Mouse (Mus musculus) heart, embryonic 14.5 days (tissue): ENCODE data around the gene Fam90a1a. TPM values are rescaled to one million over a fixed set of nuclear protein-coding genes. Genes with fewer than 3 reads are reported as not detected.
"Not testable (repeated sequence)": the region's sequence is repeated elsewhere in the genome, so short reads cannot be mapped to it uniquely, and the experiment has no call there.

Experiments
- ATAC-seq: fragments of 200-750 bp; cut with Nextera tagmentation; 2 replicates; pipeline ENCODE4 v1.8.0; 2017; ENCODE audit warnings: low read depth, moderate TSS enrichment; ENCODE audit not compliant: insufficient number of reproducible peaks, insufficient read depth, low FRiP score
- H3K27ac ChIP-seq, 2 experiments: fragments of 200-500 bp in 1 of 2; fragments of 300-500 bp in 1 of 2; sonication (generic) in 1 of 2; replicated peaks in 1 of 2; 2 replicates each; pipeline ENCODE4 v1.5.1; 2012 to 2014; ENCODE audit warnings: low read depth in 2 of 2, low read length in 2 of 2, control low read depth in 1 of 2, mild to moderate bottlenecking in 1 of 2, mixed read lengths in 1 of 2; ENCODE audit not compliant: control insufficient read depth in 1 of 2, insufficient read depth in 1 of 2
- H3K27me3 ChIP-seq: fragments of 300-500 bp; sonication (generic); 2 replicates; pipeline ENCODE4 v1.6.1; 2014; ENCODE audit warnings: mild to moderate bottlenecking, low read length, control low read depth; ENCODE audit not compliant: control insufficient read depth, insufficient read depth
- H3K36me3 ChIP-seq: fragments of 300-500 bp; sonication (generic); 2 replicates; pipeline ENCODE4 v1.6.1; 2014; ENCODE audit warnings: mild to moderate bottlenecking, control low read depth, low read length, mixed read lengths; ENCODE audit not compliant: control insufficient read depth, insufficient read depth
- H3K4me1 ChIP-seq, 2 experiments: fragments of 200-500 bp in 1 of 2; fragments of 300-500 bp in 1 of 2; sonication (generic) in 1 of 2; 2 replicates each; pipeline ENCODE4 v1.6.1; 2012 to 2014; ENCODE audit warnings: low read length in 2 of 2, control low read depth in 1 of 2, mixed read lengths in 1 of 2; ENCODE audit not compliant: control insufficient read depth in 2 of 2, insufficient read depth in 2 of 2
- H3K4me2 ChIP-seq: fragments of 300-500 bp; sonication (generic); 2 replicates; pipeline ENCODE4 v1.6.1; 2014; ENCODE audit warnings: mild to moderate bottlenecking, low read length
- H3K4me3 ChIP-seq, 2 experiments: fragments of 200-500 bp in 1 of 2; fragments of 300-500 bp in 1 of 2; sonication (generic) in 1 of 2; 2 replicates each; pipeline ENCODE4 v1.5.1; 2012 to 2014; ENCODE audit warnings: low read length in 2 of 2, mild to moderate bottlenecking in 2 of 2, control low read depth in 1 of 2, low read depth in 1 of 2, moderate library complexity in 1 of 2; ENCODE audit not compliant: control insufficient read depth in 1 of 2, insufficient read depth in 1 of 2
- H3K9ac ChIP-seq: fragments of 300-500 bp; sonication (generic); 2 replicates; pipeline ENCODE4 v1.6.1; 2014; ENCODE audit warnings: mild to moderate bottlenecking, low read length
- H3K9me3 ChIP-seq: fragments of 300-500 bp; sonication (generic); 2 replicates; pipeline ENCODE4 v1.6.1; 2016; ENCODE audit warnings: low read length, control low read depth; ENCODE audit not compliant: control insufficient read depth
- WGBS: fragments of 180-500 bp; shearing (Covaris S2); extraction: QIAGEN DNeasy Blood & Tissue Kit; methylation state at CpG from one replicate; pipeline ENCODE4 v1.1.7; 2014; 5-methylcytosine and 5-hydroxymethylcytosine counted together
- polyA plus RNA-seq: library from polyadenylated mRNA; unstranded; fragments of >200 nt; fragmentation: Nextera tagmentation; extraction: Ambion mirVana; gene quantifications from 2 replicates; pipeline ENCODE4 v1.2.1, GENCODE M21; 2014

The Fam90a1a gene
- not detected in 2 replicates for polyA plus RNA-seq

DNA sequence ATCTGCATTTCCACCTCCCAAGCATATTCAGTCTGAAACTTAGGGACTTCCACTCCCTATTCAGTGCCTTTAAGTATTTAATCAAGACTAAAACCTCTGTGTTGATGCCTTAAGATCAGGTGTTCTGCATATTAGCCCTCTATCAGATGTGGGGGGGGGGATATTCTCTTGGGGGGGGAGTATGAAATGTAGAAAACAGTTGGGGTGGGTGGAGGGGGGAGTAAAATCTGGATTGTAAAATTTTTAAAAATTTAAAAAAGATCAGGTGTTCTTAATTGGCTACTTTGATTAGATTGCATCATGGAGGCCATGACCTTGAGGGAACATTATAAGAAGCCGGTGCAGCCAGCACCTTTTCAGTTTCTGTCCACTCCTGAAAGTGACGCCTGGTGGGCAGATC is at the start of gene Fam90a1a:
Gene Fam90a1a, plus strand, starts transcription at position 301 of the 400 bp plus-strand sequence.
- no peaks in the 10 kb centered on the region for H3K27me3 ChIP-seq
- H3K9ac ChIP-seq = no peak within 1 kb of the TSS
- H3K4me2 ChIP-seq = no peak within 1 kb of the TSS
- no peaks in the 10 kb centered on the region for H3K36me3 ChIP-seq
- WGBS = 85% methylated on average over 2 of the region's 2 CpGs
- peaks cover 0 to 2% of the 10 kb centered on the region in 2 experiments; a peak in 1 of 4 replicates for H3K4me1 ChIP-seq
- ATAC-seq = no peak
- H3K27ac ChIP-seq = no peak within 1 kb of the TSS
- no peak within 1 kb of the TSS for H3K4me3 ChIP-seq
- no peaks in the 10 kb centered on the region for H3K9me3 ChIP-seq

DNA sequence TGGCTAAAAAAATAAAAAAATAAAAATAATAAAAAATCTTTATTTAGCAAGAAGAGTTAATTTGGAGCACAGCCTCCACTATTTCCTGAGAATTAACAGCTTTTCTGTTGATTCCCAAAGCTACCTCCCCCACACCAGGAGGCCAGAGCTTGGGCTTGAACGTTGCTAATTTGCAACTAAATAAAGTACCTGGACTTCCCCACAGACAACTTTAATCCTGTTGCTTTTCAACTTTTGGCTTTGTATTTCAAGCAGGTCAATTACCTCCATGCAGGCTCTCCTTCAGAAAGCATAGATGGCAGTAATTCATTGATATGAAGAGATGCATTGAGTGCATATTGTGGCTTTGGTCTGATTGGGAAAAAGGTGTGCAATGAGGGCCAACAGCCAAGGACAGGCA is 46.6 kb upstream of the Fam90a1a start:
- Histone ChIP-seq H3K4me2 (no peak overlapping the region), H3K27me3 (no peaks in the 10 kb centered on the region), H3K9ac (no peak overlapping the region), H3K4me1 (no peaks in the 10 kb centered on the region), H3K36me3 (no peaks in the 10 kb centered on the region), H3K27ac (no peak overlapping the region), H3K4me3 (no peak overlapping the region), H3K9me3 (no peaks in the 10 kb centered on the region)
- no peak for ATAC-seq
- WGBS = 17% methylated on average over 1 of the region's 1 CpGs

DNA sequence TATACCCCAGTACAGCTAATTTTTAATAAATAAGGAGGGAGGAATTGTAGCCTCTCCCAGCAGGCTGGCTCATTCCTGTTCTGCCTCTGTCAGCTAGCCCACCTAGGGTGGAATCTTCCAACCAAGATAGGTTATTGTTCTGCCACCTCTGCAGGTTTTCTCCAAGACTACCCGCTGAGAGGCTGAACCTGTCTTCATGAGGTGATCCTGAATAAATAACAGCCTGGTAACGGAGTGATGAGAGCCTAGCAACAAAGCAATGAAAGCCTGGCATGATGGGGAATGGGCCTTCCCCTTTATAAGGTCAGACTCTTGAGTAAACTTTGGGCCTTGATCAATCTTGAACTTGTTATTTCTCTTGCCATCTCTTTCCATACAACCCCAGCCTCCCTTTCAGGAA is 46.0 kb upstream of the Fam90a1a start:
- WGBS = 37% methylated on average over 2 of the region's 2 CpGs
- H3K4me1 ChIP-seq = no peaks in the 10 kb centered on the region
- no peaks in the 10 kb centered on the region for H3K27me3 ChIP-seq
- no peaks in the 10 kb centered on the region for H3K9me3 ChIP-seq
- H3K36me3 ChIP-seq = no peaks in the 10 kb centered on the region
- no peak overlapping the region for H3K9ac ChIP-seq
- H3K4me2 ChIP-seq = no peak overlapping the region
- H3K27ac ChIP-seq = no peak overlapping the region
- H3K4me3 ChIP-seq = no peak overlapping the region
- ATAC-seq = no peak

DNA sequence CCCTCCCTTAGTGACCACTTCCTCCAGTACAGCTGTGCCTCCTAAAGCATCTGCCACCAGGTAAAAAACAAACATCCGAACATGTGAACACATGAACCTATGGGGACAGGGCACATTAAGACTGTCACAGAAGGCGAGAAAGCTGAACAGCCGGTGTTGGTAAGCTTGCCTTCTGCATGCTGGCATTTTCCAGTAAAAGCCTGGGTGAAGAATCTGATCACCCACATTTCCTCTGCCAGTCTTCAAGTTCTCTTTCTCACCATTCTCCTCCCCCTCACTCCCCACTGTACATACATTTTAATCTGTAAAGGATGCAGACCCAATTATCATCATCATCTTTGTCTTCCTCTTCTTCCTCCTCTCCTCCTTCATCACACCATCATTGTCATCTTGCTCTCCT is 42.9 kb upstream of the Fam90a1a start:
- Histone ChIP-seq H3K27ac (no peak overlapping the region), H3K4me2 (no peak overlapping the region), H3K36me3 (no peaks in the 10 kb centered on the region), H3K4me3 (no peak overlapping the region), H3K27me3 (no peaks in the 10 kb centered on the region), H3K9ac (no peak overlapping the region), H3K9me3 (no peaks in the 10 kb centered on the region), H3K4me1 (no peaks in the 10 kb centered on the region)
- WGBS = 73% methylated on average over 3 of the region's 3 CpGs
- no peak for ATAC-seq

DNA sequence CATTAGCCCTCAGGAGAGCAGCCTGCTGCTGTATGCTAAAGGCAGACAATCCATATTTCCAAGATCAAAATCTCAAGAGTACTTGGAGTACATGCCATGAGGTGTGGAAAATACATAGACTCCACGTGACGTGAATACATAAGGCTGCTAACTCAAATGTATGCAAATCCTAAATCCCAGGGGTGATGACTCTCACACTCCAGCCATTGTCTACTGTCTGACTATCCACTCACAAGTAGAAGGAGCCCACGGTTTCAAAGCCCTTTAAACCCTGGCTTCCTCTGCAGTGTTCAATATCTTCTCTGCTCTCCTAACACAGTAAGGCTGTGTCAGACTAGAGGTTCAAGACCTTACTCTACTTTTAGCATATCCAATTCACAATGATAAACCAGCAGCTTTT is 27.8 kb upstream of the Fam90a1a start:
- not testable (repeated sequence) for H3K36me3 ChIP-seq, ATAC-seq, H3K4me2 ChIP-seq, H3K4me1 ChIP-seq, H3K9me3 ChIP-seq, H3K4me3 ChIP-seq, H3K9ac ChIP-seq, H3K27ac ChIP-seq, H3K27me3 ChIP-seq
- WGBS = 74% methylated on average over 3 of the region's 3 CpGs

DNA sequence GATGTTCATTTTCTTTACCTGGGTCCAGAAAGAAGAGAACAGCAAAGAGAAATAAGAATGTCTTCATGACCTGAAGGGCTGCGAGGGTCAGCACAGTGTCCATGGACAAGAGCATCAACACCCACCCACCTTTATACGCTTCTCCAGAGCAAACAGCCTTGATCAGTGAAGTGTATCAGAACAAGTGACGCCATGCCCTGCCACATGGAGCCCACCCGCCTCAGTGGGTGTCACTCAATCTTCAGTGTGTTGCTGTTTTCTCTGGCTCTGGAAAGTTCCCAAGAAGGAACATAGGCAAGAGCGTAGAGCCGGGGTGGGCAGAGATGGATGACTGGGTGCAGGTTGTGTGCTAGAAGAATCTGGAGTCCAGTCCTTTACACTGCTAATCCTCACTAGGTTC is 25.9 kb upstream of the Fam90a1a start, which contains the start of gene Defb15:
Gene Defb15, minus strand, starts transcription at position 101 of the 400 bp plus-strand sequence.
- Histone ChIP-seq H3K9me3 (no peaks in the 10 kb centered on the region), H3K27me3 (no peaks in the 10 kb centered on the region), H3K4me2 (no peak within 1 kb of the TSS), H3K4me1 (no peaks in the 10 kb centered on the region), H3K36me3 (no peaks in the 10 kb centered on the region), H3K9ac (no peak within 1 kb of the TSS), H3K27ac (no peak within 1 kb of the TSS), H3K4me3 (no peak within 1 kb of the TSS)
- ATAC-seq = no peak
- 85% methylated on average over 6 of the region's 6 CpGs for WGBS

DNA sequence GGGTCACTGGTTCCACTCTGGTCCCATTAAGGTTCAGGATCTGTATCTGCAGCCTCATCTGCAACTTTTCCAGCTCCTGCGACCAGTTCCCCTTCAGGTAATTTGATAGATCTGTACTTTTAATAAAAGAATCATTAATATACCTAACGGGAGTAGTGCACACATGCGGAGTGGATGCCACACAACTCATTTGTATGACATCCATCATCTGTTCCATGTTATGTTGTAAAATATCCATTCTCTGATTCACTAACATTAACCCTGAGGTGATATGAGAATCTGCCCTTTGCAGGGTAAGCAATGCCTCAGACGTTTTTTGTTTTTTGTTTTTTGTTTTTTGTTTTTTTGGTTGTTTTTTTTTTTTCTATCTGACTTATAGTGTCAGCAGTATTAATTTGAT is 20.5 kb upstream of the Fam90a1a start, which contains the start of gene Defb35:
Gene Defb35, plus strand, starts transcription at position 301 of the 400 bp plus-strand sequence.
- not testable (repeated sequence) for ATAC-seq, H3K9ac ChIP-seq, H3K36me3 ChIP-seq, H3K27ac ChIP-seq, H3K4me3 ChIP-seq, H3K27me3 ChIP-seq, H3K4me1 ChIP-seq, H3K4me2 ChIP-seq, H3K9me3 ChIP-seq
- WGBS = 79% methylated on average over 4 of the region's 4 CpGs

DNA sequence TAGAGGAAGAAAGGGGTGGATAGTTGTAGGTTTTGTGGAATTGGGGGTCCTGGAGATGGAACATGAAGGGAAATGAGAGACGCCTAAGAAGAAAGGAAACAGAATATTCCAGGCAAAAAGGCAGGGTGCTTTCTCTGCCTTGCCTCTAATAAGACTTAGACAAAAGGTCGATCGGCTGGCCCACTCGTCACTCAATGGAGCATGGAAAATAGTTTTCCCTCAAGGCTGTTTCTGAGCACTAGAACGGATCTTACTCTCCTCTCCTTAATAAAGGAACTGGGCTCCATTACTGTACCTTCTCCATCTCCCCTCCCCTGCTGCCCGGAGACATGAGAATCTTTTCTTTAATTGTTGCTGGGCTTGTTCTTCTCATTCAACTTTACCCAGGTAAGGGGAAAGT is 12.1 kb upstream of the Fam90a1a start, which contains the start of gene Defb13:
Gene Defb13, plus strand, starts transcription at position 301 of the 400 bp plus-strand sequence.
- Histone ChIP-seq H3K27me3 (no peaks in the 10 kb centered on the region), H3K9me3 (no peaks in the 10 kb centered on the region), H3K36me3 (no peaks in the 10 kb centered on the region), H3K9ac (no peak within 1 kb of the TSS), H3K4me3 (no peak within 1 kb of the TSS), H3K4me2 (no peak within 1 kb of the TSS), H3K27ac (no peak within 1 kb of the TSS), H3K4me1 (no peaks in the 10 kb centered on the region)
- no peak for ATAC-seq
- 77% methylated on average over 6 of the region's 6 CpGs for WGBS
